Mouse (Mus musculus): ENCODE measurements around the gene Rnf43. TPM values are rescaled to one million over a fixed set of nuclear protein-coding genes. Genes with fewer than 3 reads are reported as not detected.

Rnf43 gene
- polyA plus RNA-seq, 1 experiment: 0.08 TPM

DNA sequence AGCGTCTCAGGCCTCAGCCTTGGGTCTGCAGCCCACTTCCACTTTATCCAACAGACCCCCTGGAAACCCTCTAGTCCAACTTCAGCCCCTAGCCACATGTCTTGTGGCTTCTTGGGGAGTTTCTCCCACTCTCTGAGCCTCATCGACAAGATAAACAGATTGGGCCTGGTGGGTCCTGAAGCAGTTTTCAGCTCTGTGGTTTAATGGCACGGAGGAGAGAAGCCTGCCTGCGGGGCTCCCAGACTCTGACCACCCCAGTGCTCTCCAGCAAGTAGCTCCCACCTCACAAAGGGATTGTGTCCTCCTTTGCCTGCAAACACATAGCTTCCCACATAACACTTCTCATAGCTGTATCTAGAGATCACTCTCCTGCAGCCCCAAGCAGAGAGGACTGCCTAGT lies 64.9 kb downstream of the Rnf43 start:
- TF ChIP-seq GATA1 (IDR thresholded peaks at IDR 0.05; ENCODE audit: low read length): no peak
- no peak for TF ChIP-seq TAL1 (IDR thresholded peaks at IDR 0.05; ENCODE audit: low read length)
- Histone ChIP-seq H3K9me3 (ENCODE audit: control insufficient read depth, low read length) (peaks cover 3% of the 10 kb centered on the region; the same call in 1 of the 2 replicates), H3K36me3 (ENCODE audit: control insufficient read depth) (peaks cover 53% of the 10 kb centered on the region), H3K4me1 (ENCODE audit: control insufficient read depth) (peaks cover 99% of the 10 kb centered on the region), H3K4me3 (replicated peaks) (peak overlapping the region; percentile 57), H3K27me3 (ENCODE audit: control insufficient read depth) (no peaks in the 10 kb centered on the region)

DNA sequence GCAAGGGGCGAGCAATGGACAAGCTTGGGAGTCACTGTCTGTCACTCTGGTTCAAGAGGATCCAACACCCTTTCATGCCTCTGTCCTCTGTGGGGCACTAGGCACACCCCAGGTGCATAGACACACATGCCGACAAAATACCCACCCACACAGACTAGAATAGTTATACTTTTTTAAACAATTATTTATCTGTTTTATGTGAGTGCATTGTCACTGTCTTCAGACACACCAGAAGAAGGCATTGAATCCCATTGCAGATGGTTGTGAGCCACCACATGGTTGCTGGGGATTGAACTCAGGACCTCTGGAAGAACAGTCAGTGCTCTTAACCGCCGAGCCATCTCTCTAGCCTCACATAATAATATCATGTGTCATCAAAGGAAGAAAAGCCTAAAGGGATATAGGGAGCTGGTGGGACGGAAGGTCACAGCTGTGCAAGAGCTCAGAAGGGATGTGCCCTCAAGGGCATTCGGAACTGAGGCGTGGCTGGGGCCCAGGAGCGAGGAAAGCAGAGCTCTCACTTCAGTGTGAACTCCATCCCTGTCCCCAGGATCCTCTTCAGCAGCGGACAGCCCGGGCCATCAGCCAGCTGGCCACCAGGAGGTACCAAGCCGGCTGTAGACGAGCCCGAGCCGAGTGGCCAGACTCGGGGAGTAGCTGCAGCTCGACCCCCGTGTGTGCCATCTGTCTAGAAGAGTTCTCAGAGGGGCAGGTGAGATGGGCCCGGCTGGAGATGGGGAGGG lies 66.5 kb downstream of the Rnf43 start:
- H3K9me3 ChIP-seq (ENCODE audit: control insufficient read depth, low read length): no peaks in the 10 kb centered on the region
- no peaks in the 10 kb centered on the region for H3K27me3 ChIP-seq (ENCODE audit: control insufficient read depth)
- H3K4me3 ChIP-seq (replicated peaks): peak overlapping the region; percentile 66
- peaks cover 59% of the 10 kb centered on the region for H3K36me3 ChIP-seq (ENCODE audit: control insufficient read depth)
- peaks cover 100% of the 10 kb centered on the region for H3K4me1 ChIP-seq (ENCODE audit: control insufficient read depth)
- TF ChIP-seq TAL1 (IDR thresholded peaks at IDR 0.05; ENCODE audit: low read length): no peak
- no peak for TF ChIP-seq GATA1 (IDR thresholded peaks at IDR 0.05; ENCODE audit: low read length)

DNA sequence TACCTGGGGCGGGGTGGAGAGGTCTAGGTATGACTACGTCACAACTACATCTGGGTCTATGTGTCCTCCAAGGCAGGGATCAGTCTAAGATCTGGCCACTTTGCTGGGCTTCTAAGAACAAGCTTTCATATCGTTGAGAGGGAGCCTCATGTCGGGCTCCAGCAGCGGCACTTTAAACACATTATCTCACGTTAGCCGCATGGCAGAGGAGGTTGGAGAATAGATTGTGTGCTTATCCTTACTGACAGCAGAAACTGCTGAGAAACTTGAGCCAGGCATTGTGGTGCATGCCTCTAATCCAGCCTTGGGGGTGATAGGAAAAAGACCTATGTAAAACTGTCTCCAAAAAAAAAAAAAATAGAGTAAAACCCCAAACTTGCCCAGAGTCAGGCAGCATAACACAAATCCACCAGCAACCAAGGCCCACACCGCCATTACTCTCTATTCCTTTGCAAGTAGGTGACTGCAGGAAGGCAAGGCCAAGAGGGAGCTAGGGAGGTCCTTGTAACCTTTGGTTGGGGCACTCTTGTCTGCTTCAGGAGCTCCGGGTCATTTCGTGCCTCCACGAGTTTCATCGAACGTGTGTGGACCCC lies 67.2 kb downstream of the Rnf43 start:
- H3K9me3 ChIP-seq (ENCODE audit: control insufficient read depth, low read length): no peaks in the 10 kb centered on the region
- TF ChIP-seq GATA1 (IDR thresholded peaks at IDR 0.05; ENCODE audit: low read length): peak; percentile 37; the same call in 1 of the 2 replicates
- peak; percentile 56; the same call in 1 of the 3 replicates for TF ChIP-seq TAL1 (IDR thresholded peaks at IDR 0.05; ENCODE audit: low read length)
- H3K4me1 ChIP-seq (ENCODE audit: control insufficient read depth): peaks cover 100% of the 10 kb centered on the region
- H3K27me3 ChIP-seq (ENCODE audit: control insufficient read depth): no peaks in the 10 kb centered on the region
- H3K36me3 ChIP-seq (ENCODE audit: control insufficient read depth): peaks cover 66% of the 10 kb centered on the region
- peak overlapping the region; percentile 66 for H3K4me3 ChIP-seq (replicated peaks)

DNA sequence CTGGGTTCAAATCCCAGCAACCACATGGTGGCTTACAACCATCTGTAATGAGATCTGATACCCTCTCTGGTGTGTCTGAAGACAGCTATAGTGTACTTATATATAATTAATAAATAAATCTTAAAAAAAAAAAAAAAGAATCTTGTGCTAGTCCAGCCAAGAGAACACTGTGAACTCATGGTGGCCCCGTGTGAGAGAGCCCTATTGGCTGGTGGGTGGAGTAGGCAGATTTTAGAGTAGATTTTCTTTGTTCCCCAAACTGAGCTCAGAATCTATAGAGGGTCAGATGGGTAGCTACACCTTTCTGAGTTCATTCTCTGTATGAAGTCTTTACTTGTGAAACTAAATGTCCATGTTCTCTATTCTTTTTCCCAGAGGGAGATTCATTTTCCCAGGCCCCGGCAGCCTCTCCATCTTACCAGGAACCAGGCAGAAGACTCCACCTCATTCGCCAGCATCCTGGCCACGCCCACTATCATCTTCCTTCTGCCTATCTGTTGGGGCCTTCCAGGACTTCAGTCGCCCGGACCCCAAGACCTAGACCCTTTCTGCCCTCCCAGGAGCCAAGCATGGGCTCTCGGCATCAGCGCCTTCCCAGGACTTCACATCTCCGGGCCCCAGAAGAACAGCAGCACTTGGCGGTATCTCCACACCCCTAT lies 68.3 kb downstream of the Rnf43 start:
- Histone ChIP-seq H3K4me1 (ENCODE audit: control insufficient read depth) (peaks cover 100% of the 10 kb centered on the region), H3K9me3 (ENCODE audit: control insufficient read depth, low read length) (no peaks in the 10 kb centered on the region), H3K27me3 (ENCODE audit: control insufficient read depth) (no peaks in the 10 kb centered on the region), H3K36me3 (ENCODE audit: control insufficient read depth) (peaks cover 72% of the 10 kb centered on the region), H3K4me3 (replicated peaks) (peak overlapping the region; percentile 33)
- no peak for TF ChIP-seq TAL1 (IDR thresholded peaks at IDR 0.05; ENCODE audit: low read length)
- no peak for TF ChIP-seq GATA1 (IDR thresholded peaks at IDR 0.05; ENCODE audit: low read length)

DNA sequence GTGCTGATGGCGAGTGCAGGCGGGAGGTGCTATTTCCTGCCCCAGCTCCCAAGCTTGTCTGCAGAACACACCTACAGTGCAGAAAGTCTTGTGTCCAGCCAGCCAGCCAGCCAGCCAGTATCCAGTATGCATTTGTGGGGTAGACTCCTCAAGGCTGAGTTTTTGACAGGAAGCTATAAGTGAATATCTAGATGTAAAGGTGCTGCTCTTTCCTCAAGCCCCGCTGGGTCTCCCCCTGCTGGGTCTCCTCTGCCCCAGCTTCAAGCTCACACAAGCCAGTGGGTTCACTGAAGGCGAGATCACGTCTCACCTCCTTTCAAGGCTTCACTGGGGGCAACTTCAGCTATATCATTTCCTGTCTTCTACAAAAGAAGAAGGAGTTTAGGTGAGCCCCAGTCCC lies 71.8 kb downstream of the Rnf43 start:
- Histone ChIP-seq H3K9me3 (ENCODE audit: control insufficient read depth, low read length) (no peaks in the 10 kb centered on the region), H3K27me3 (ENCODE audit: control insufficient read depth) (no peaks in the 10 kb centered on the region), H3K36me3 (ENCODE audit: control insufficient read depth) (peaks cover 68% of the 10 kb centered on the region), H3K4me3 (replicated peaks) (peak overlapping the region; percentile 42), H3K4me1 (ENCODE audit: control insufficient read depth) (peaks cover 86% of the 10 kb centered on the region)
- TF ChIP-seq GATA1 (IDR thresholded peaks at IDR 0.05; ENCODE audit: low read length) (no peak), TAL1 (IDR thresholded peaks at IDR 0.05; ENCODE audit: low read length) (no peak)

DNA sequence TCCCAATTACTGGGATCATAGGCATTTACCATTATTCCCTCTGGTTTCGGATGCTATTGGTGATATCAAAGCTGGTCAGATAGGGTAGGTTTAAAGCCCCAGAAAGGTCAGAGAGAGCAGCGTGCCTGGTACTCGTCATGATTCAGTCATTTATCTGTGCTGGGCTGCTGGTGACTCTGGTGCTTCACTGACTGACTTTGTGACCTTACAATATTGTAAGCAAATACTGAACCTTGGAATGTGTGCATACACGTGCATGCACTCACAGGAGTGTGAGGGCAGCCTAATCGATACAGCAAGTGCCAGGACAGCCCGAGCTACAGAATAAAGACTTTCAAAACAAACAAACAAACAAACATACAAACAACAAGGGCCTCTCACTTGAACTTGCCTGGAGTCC lies 73.2 kb downstream of the Rnf43 start:
- H3K36me3 ChIP-seq (ENCODE audit: control insufficient read depth): peaks cover 77% of the 10 kb centered on the region
- no peaks in the 10 kb centered on the region for H3K9me3 ChIP-seq (ENCODE audit: control insufficient read depth, low read length)

DNA sequence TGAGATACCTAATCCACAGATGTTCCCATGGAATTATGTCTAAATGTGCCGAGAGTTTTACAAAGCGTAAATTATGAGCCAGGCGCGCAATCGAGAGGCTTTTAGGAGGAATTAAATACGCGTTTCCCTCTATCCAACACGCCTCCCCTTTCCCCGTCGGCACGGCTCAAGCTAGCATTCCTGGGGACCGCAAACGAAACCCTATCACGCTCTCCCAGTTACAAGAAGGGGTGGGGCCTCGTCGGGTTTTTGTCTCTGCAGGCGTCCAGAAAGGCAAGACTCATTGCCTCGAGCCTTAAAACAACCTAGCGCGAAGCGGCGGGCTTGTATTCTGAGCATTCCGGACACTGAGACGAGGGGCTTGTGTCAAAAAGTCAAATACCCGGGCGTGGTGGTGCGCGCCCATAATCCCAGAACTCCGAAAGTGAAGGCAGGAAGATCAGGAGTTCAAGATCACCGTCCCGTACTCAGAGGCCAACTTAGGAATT lies 74.2 kb downstream of the Rnf43 start:
- TF ChIP-seq TAL1 (IDR thresholded peaks at IDR 0.05; ENCODE audit: low read length) (no peak), GATA1 (IDR thresholded peaks at IDR 0.05; ENCODE audit: low read length) (no peak)
- H3K4me1 ChIP-seq (ENCODE audit: control insufficient read depth): peaks cover 74% of the 10 kb centered on the region
- H3K36me3 ChIP-seq (ENCODE audit: control insufficient read depth): peaks cover 77% of the 10 kb centered on the region

More for the DNA sequence above, 73.2 kb downstream of the Rnf43 start:
- Histone ChIP-seq H3K4me1 (ENCODE audit: control insufficient read depth) (peaks cover 84% of the 10 kb centered on the region), H3K4me3 (replicated peaks) (peak overlapping the region; percentile 70), H3K27me3 (ENCODE audit: control insufficient read depth) (no peaks in the 10 kb centered on the region)
- TF ChIP-seq GATA1 (IDR thresholded peaks at IDR 0.05; ENCODE audit: low read length) (peak; percentile 38), TAL1 (IDR thresholded peaks at IDR 0.05; ENCODE audit: low read length) (no peak)

DNA sequence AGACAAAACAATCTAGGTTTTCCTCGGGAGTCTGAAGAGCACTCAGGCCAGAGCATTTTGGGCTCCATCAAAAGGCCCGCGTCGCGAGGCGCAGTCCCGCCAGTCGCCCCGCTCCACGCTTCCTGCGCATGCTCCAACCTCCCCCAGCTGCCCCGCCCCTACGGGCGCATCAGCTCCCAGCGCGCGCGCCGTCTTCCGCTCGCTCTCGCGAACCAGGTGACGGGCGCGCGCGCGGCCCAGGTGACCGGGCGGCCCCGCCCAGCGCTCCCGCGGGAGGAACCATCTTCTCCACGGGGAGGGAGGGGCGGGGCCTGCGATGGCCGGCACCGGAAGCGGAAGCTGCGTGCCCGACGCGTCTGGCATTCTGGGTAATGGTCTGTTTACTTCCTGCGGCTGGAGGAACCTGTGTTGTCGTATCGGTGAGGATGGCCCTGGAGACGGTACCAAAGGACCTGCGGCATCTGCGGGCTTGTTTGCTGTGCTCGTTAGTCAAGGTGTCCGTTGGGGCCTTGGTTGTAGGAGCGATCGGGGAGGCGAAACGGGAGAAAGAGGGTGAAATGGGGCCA lies 74.7 kb downstream of the Rnf43 start, which contains the start of gene Supt4a:
TSS of gene Supt4a (plus strand) at position 378 of the 566 bp plus-strand sequence.
- Histone ChIP-seq H3K4me1 (ENCODE audit: control insufficient read depth) (peaks cover 72% of the 10 kb centered on the region), H3K27me3 (ENCODE audit: control insufficient read depth) (no peaks in the 10 kb centered on the region), H3K36me3 (ENCODE audit: control insufficient read depth) (peaks cover 77% of the 10 kb centered on the region), H3K9me3 (ENCODE audit: control insufficient read depth, low read length) (no peaks in the 10 kb centered on the region), H3K4me3 (replicated peaks) (peak within 1 kb of the TSS; percentile 70)
- no peak for TF ChIP-seq GATA1 (IDR thresholded peaks at IDR 0.05; ENCODE audit: low read length)
- no peak for TF ChIP-seq TAL1 (IDR thresholded peaks at IDR 0.05; ENCODE audit: low read length)

More for the DNA sequence above, 74.2 kb downstream of the Rnf43 start:
- Histone ChIP-seq H3K9me3 (ENCODE audit: control insufficient read depth, low read length) (no peaks in the 10 kb centered on the region), H3K4me3 (replicated peaks) (peak overlapping the region; percentile 70), H3K27me3 (ENCODE audit: control insufficient read depth) (no peaks in the 10 kb centered on the region)
